Mouse (Mus musculus): ENCODE data around the gene Poc1b.

DNA sequence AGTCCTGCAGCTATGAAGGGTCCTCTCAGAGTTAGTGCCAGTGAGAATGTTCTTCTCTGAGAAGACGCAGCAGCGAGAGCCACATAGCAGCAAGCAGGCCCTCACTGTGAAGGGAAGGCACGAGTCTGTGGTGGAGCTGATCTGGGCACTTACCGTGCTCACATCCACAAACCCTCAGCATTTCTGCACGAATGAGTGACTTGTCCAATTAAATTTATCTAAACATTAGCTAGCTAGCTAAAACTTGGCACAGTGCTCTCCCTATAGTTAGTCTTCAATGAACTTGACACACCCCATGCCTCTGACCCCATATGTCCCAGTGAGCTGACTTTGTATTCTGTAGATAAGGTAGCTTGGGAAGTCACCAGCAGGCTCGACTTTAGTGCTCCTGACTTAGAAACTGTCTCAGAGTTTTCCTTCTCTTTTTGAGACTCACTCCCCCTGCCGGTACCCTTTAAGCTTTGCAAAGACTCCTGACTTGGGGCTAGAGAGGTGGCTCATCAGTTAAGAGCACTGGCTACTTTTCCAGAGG lies 59.0 kb downstream of the Poc1b start:
- TF ChIP-seq CTCF (IDR thresholded peaks at IDR 0.05; ENCODE audit: low read depth, low read length) = no peak
- TF ChIP-seq GATA1 (IDR thresholded peaks at IDR 0.05; ENCODE audit: borderline replicate concordance, low read length) = no peak

Measured in G1E (cell line).